Mouse (Mus musculus): ENCODE results near the gene Sema4d.
"Not testable (repeated sequence)": the region's sequence is repeated elsewhere in the genome, so short reads cannot be mapped to it uniquely, and the experiment has no call there.

Gene Sema4d

DNA sequence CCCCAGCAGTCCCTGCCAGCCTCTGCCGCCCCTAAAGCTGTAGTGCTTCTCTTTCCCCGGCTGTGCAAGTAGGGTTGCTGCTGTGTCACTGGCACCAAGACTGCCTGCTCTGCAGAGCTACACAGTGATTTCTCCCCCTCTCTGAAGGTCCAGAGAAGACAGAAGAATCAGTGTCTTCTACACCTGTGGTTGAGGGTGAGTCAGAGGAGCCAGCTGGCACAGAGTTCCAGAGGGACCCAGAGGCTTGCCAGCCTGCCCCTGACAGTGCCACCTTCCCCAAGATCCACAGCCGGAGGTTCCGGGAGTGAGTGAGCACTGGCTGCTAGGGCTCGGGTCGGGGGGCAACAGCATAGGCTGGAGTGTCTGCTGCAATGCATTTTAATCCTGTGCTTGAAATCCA lies 114.9 kb downstream of the Sema4d start:
- no peak for DNase-seq (ENCODE audit: low spot score)

DNA sequence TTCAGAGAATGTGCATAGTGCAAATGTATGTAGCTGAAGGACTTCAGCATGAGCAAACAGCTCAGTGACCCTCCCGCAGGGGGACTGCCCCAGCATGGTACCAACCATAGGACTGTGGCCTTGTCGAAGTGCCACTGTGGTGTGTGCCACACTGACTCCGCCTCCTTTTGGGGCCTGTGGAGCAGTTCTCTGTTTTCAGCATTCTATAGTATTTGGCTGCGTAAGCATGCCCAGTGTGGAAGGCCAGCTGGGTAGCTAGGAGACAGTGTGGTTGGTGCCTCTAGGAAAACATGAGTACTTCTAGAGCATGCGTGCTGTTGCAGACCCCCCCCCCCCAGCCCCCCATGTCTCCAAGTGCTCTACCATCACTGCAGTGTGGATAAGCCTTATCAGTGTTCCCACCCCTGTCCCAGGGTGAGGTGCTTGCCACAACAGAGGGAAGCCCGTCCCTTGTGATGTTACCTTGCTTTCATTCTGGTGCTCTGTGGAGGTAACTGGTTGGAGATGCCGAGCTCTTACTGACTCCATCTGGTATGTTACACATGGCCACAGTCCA lies 115.8 kb downstream of the Sema4d start:
- no peak for DNase-seq (ENCODE audit: low spot score)

DNA sequence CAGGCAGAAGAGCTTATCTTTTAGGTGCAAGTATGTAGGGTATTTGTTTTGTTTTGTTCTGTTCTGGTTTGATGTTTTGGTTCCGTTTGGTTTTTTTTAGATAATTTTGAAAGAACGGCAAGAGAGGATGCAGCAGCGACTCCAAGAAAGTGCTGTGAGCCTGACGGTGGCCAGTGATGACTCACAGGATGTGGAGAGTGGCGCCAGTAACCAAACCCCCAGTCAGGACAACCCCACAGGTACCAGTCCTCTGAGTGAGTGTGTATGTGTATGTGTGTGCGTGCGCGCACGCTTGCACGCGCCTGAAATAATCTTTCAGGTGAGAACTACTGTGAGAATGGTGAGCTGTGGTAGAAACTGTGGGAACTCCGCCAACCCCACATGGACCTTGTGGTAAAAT lies 116.5 kb downstream of the Sema4d start:
- DNase-seq (ENCODE audit: low spot score): no peak

DNA sequence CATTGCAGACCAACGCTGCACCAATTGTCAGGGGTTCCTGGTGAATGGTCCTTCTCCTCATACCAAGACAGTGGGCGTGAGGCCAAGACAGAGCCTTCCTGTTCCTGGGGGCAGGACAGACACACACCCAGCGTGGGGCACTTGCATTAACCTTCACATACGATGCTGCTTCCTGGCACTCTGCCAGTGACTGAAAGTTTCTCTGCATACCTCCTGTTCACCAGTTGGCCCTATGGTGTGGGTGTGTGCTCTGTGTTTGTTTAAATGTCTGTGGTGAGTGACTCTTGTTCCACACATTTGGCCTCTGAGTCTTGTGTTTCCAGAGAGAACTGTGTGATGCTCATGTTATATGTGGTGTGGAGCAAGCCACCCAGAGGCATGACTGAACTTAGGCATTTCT lies 116.9 kb downstream of the Sema4d start:
- DNase-seq (ENCODE audit: low spot score): no peak

DNA sequence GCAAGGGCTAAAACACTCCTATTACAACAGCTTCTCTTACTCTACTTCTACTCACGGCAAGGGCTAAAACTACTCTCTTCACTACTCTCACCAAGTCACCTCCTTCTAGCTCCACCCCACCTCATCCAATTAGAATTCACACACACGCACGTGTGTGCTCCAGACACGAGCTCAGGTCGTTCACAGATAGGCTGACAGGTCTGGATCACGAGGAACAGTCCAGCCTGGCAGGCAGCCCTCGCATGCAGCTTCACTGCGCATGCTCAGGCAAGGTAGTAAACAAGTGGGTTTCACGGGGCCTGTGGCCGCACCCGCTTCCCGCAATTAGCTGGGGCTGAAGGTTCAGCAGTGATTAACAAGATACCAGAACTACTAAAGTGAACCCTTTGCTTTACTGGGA lies 125.4 kb downstream of the Sema4d start:
- DNase-seq (ENCODE audit: low spot score): not testable (repeated sequence)

DNA sequence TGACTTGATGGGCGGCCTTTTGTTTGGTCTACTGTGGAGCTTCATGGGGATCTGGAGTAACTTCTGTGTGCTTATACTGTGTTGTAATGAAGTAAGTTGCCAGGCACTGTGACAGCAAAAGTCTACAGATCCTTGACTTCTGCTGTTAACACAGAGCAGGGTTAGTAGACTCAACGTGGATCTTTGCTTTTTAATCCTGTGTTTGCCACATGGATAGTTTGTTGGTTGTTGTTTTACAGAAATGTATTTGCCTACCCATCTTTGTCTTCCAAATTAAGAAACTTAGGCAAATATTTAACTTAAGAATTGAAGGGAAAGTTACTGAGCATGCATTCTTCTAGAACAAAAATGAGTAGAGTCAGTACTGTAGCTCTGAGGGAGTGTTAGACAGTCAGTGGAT lies 130.0 kb downstream of the Sema4d start:
- no peak for DNase-seq (ENCODE audit: low spot score)

DNA sequence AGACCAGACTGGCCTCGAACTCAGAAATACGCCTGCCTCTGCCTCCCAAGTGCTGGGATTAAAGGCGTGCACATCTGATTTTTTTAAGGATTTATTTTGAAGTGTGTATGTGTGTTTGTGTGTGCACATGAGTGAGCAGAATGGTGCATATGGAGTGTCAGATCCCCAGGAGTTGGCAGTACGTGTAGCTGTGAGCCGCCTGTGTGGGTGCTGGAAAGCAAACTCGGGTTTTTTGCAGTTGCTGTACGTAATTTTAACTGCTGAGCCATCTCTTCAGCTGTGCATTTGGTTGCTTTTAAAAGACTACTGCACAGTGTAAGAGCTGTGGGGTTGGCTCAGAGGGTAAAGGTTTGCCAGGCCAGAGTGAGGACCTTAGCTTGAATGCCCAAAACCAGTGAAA lies 134.0 kb downstream of the Sema4d start:
- no peak for DNase-seq (ENCODE audit: low spot score)

DNA sequence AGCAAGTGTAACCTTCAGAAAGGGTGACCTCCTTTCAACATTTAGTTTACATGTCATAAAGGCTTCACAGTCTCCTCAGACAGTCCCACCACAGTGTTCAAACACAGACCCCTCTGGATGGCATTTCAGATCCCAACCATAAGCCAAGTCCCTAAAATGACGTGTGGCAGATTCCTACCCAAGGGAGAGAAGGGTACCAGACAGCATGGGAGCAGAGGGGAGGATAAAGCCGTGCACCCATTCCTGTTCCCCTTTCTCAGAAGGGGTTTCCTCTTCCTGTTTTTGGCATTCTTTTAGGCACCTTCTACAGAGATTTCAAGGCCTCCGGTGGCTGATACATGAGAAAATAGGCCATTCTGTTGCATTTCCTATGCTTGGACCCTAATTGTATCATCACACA lies 135.5 kb downstream of the Sema4d start:
- DNase-seq (ENCODE audit: low spot score): no peak

DNA sequence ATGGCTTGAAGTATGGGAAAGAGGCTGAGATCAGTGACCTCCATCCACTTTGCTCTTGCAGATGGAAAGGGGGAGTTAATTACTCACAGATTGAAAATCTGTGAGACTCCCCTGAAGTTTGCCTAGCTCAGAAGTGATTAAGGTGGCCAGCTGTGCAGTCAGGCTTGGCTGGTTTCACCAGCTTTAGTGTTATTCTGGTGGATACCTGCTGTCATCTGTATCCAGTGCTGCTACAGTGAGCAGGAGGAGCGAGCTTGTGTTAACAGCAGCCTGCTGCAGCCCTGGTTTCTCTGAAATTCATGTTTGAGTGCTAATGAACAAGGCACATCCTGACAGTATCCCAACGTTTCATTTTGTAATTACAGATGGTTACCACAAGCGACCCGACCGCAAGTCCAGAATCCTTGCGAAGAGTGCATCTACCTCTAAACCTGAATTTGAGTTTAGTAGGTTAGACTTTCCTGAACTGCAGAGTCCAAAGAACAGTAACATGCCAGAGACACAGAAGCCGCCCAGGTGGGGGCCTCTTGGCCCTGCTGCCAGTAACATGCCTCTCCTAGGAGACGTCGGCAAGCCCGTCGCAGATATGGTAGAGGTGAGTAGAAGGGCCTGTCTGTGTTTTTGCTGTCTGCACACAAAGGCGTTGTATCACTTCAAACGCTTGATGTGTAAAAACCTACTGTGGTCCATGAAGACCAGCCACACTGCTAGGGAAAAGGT lies 136.9 kb downstream of the Sema4d start:
- no peak for DNase-seq (ENCODE audit: low spot score)

DNA sequence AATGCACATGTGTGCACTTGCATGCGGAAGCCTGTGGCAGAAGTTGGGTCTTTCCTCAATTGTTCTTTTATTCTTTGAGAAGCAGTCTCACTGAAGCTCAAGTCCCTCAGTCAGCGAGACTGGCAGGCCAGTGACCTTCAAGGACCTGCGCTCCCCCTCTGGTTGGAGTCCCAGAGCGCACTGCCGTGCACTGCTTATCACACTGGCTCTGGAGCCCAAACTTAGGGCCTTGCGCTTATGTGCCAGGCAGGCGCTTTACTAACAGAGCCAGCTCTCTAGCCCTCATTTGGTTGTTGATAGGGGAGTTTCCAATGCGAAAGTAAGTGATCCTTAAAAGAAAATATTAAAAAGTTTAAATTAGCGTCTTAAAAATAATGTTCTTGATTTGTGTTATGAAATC lies 139.6 kb downstream of the Sema4d start:
- no peak for DNase-seq (ENCODE audit: low spot score)

DNA sequence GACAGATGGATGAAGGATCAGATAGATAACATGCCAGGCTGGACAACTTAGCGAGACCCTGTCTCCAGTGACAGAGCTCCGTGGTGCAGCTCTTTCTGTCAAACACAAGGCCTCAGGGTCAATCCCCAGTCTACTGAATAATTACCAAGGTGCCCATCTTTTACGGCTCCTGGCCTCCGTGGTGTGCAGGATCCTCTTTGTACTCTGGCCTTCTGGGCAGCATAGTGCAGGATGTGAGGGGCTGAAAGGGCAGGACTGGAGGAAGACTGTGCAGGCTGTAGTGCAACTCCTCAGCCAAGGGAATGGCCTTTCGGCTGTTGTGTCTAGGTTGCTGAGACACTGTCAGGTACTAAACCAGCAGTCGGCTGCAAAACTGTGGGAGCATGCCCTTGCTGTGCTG lies 140.4 kb downstream of the Sema4d start:
- no peak for DNase-seq (ENCODE audit: low spot score)

DNA sequence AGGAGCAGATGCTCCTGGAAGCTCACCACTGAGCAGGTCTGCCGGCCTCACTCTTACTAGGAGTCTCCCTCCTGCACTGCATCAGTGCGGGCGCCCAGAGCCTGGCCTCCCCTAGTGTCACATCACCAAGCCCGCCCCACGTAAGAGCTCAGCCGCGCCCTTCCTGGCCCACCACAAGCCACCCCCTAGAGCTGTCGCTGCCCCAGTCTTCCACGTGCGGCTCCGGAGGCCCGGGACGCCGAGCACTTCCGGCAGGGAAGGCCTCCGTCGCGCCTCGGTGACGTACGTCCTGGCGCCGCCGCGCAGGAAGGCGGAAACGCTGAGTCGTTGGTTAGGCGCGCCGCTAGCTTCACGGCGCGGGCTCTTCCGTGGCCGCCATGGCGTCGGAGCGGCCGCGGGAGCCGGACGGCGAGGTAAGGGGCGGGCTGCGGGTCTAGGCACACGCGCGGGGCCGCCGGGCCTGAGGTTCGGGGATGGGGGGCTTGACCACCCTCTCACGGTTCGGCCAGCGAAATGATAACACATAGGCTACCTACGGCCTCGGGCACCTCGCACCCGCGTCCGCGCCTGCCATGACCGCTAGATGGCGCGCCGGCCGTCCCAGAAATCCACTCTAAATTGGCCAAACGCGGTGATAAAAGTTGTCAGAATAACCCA lies 142.0 kb downstream of the Sema4d start, which contains the start of gene Secisbp2:
Secisbp2 (plus strand) TSS at position 290 of the 657 bp plus-strand sequence.
- peak; percentile 92 for DNase-seq (ENCODE audit: low spot score)

DNA sequence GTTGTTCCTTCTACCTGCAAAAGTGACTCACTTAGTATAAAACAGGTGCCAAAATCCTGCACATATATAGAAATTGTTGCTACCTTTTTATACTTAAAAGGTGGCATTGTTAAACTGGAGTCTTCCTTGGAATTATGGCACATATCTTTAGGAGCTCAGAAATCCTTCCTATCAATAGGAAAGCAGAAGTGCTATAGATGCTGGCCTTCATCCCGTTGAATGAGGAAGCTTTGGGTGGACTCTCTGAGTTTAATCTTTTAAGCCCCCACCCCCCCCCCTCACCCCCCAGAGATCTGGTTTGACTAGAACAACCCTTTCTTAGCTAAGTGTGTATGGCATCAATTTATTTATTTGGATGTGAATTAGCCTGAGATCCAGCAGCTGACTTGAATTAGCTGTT lies 143.8 kb downstream of the Sema4d start:
- no peak for DNase-seq (ENCODE audit: low spot score)

DNA sequence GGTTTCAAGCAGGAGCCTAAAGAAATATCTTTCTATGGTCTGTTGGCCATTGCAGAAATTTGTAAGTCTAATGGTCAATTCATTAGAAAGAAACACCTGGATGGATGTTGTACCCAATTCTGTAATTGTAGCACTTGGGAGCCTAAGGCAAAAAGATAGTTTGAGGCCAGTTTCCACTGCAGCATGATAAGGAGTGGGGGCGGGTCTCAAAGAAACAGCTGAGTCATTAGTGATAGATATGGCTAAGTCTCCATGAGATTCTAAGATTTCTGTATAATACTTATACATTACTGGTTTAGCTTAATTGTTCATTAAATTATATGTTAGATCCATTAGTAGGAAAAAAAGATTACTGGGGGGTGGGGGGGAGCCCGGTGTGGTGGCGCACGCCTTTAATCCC lies 145.3 kb downstream of the Sema4d start:
- DNase-seq (ENCODE audit: low spot score): peak; percentile 35

DNA sequence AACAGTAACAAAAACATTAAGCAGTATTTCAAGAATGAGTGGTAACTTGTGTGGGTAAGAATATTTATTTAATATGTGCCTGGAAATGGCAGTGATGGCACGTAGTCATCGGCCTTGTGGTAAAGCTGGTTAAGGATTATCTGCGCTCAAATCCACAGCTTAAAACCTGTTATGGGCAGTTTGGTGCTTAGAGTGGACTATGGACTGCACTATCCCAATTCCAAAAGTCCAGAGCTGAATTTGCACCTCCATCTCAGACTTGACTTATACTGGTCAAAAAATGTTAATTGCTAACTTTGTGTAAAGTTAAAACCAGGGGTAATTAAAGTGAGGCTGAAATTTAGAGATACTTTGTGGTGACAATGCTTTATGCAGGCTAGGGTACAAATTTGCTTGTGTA lies 145.8 kb downstream of the Sema4d start:
- no peak for DNase-seq (ENCODE audit: low spot score)

DNA sequence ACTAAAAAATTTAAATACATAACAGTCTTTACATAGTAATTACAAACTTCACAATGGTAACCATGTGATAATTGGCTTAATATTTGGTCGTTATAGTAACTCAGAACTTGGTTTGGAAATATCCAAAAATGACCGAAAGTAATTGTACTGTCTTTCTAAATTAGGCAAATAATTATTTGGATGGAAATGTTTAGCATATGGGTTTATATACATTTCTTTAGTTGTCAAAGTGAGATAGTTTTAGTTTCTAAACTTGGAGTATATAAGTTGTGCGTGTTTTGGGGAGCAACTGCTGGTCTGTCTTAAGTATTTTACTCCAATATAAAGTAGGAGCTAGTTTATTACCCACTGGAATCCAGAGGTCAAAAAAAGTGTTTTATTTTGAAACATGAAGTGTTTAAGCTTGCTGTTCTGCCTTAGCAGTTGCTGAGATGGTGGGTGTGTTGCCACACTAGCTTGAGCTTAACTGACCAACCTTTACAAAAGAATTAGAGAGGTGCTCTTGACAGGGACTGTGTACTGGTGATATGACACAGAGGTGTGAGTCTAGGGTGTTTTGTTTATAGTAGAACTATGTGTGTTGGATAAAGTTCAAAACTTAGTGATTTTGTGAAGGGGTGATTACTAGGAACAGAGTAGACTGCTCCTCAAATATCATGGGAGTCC lies 147.1 kb downstream of the Sema4d start:
- no peak for DNase-seq (ENCODE audit: low spot score)

DNA sequence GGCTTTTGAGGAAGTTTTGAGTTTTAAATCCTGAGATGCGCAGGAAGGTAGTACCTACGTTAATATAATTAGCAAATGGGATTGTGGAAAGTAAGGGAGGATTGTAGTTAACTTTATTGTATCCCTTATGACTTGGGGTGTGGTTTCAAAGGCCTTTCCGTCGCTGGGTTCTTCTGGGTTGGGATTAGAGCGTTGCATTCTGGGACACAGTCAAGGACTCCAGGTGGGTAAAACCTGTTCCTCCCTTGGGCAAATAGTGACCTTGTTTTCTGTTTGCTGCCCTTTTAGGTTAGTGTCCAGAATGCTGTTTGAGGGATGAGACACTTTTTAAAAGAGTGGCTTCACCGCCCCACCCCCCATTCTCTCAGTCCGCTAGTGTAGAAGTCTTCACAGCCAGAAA lies 147.7 kb downstream of the Sema4d start:
- DNase-seq (ENCODE audit: low spot score): no peak

DNA sequence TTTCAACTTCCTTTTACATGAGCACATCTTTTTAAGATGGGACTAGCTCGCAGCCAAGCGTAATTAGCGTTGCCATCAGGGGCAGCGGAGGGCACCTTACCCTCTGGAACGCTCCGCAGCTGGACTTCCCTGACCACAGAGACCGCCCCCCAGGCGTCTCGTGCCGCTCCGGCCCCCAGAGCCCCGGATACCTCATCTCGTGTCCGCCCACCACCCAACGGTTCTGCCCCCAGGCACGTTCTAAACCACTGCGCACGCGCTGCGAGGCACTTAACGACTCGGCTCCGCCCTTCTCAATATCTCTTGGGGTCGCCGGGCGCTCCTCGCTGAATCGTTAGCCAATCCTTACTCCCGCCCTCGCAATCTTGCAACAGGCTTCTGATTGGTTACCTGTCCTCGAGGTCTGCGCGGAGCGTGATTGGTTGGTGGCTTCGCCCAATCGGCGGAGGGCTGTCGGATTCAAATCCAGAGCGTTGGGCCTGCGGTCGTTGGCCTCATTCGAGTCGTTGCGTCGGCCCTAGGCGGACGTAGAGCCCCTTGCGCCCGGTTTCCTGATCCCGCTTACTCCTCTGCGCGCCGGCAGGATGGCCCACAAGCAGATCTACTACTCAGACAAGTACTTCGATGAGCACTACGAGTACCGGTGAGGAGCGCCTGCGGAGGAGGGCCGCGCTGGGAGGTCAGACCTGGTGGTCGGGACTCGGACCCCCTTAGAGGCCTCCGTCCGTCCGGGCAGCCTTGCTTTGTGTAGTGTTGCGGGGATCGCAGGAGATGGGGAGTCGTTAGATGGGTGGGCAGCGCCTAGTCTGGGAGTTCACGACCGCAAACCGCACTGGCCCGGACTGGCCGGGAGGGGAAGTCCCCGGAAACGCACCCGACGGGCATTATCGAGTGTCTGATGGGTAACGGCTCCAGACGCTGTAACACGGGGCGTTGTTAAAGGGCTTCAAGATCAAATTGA lies 148.4 kb downstream of the Sema4d start, which contains the start of gene Cks2:
Cks2 (plus strand) TSS at position 404 of the 961 bp plus-strand sequence.
- DNase-seq (ENCODE audit: low spot score): peak; percentile 91

DNA sequence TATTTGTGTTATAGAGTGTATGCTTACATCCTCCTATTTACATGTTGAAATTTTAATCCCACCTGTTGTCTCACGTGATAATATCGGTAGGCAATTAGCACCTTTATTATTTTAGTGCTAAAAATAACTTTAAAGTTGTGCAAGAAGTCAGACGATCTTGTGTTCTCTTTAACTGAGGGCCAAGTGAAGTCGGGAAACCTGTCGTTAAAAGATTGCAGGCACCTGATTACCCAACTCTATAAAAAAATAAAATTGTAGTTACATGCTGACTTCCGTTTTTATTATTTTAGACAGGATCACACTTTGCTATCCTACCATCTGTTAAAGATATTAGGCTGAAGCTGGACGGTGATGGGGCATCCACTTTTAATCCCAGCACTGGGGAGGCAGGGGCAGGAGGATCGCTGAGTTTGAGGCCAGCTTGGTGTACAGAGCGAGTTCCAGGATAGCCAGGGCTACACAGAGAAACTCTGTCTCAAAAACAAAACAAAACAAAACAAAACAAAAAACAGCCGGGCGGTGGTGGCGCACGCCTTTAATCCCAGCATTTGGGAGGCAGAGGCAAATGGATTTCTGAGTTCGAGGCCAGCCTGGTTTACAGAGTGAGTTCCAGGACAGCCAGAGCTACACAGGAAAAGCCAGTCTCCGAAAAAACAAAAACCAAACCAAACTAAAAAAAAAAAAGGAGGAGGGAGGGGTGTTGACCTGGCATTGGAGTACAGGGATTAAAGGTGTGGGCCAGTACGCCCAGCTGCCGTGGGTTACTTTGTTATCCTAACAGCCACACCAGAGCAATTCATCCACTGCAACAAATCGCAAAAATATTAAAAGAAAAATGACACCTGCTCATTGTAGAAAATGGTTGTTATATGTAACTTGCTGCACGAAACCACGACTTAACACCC lies 149.4 kb downstream of the Sema4d start:
- DNase-seq (ENCODE audit: low spot score): no peak

DNA sequence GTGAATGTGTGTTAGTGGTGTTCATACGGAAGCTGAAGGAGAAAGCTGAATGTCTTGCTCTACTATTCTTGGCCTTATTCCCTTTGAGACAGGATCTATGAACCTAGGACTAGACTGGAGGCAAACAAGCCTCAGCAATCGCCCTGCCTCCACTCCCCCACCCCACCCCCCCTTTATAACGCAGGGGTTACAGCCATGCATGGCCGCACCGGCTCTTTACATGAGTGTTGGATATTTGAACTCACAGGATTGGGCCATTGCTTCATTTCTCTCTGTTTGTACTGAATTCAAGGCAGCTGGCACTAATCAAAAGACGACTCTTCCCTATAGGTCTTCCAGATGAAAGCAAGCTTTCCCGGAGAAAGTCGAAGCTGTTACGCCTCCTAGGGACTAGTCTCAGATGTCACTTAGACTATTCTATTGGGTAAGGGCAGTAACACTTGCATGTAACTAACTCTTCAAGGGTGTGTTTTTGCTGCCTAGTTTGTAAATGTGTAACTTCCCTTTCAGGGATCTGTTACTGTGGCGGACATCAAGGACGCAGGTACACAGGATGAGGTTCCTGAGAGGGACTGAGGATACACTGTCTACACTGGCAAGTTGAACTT lies 151.3 kb downstream of the Sema4d start:
- DNase-seq (ENCODE audit: low spot score): no peak

Measured in spleen, adult 12 weeks (tissue).